Mouse (Mus musculus) heart, postnatal 14 days (tissue): ENCODE results near the gene Hist1h4f. TPM values are rescaled to one million over a fixed set of nuclear protein-coding genes. Genes with fewer than 3 reads are reported as not detected.
"Not testable (repeated sequence)": the region's sequence is repeated elsewhere in the genome, so short reads cannot be mapped to it uniquely, and the experiment has no call there.

Source experiments
- DNase-seq, 2 experiments: peaks; one replicate each; pipeline ENCODE4 v3.0.0; 2021 to 2022
- intact Hi-C: fragments of 180-260 bp; cut with DNase I; formaldehyde crosslinking; loops from one replicate; pipeline ENCODE4 v1.15.1; 2025
- total RNA-seq, 2 experiments: library from RNA; stranded (reverse); gene quantifications; 2 replicates each; pipeline ENCODE4 v1.2.3; 2021

The Hist1h4f gene
- total RNA-seq, 2 experiments from 2014 or later = 106 to 209 TPM

- DNase-seq, intact Hi-C loops: not testable (repeated sequence)
Measured at GRCm38 (mm10) chr13:23561531-23561882, 10.1 kb upstream of the Hist1h4f start.

DNA sequence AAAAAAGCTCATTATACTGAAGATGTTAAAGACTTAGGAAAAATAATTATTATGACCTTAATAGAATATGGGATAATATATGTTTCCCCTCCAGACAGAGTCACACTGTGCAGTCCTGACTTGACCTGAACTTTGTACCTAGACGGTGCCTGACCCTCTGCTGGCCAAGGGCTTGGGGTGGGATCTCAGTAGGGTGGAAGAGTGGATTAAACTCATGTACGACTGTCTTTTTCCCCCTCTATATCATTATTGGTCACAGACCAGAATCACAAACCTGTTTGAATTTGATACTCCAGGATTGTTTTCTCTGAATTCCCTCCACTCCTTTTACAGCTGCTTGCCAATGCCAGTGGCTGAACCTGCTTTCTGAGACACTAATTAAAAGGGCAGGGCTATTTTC lies 9.3 kb upstream of the Hist1h4f start:
- DNase-seq, intact Hi-C loops: not testable (repeated sequence)

GRCm38 (mm10) chr13:23556906-23557305 lies 5.5 kb upstream of the Hist1h4f start:
- no peak for DNase-seq
- intact Hi-C loops = no loop called here

DNA sequence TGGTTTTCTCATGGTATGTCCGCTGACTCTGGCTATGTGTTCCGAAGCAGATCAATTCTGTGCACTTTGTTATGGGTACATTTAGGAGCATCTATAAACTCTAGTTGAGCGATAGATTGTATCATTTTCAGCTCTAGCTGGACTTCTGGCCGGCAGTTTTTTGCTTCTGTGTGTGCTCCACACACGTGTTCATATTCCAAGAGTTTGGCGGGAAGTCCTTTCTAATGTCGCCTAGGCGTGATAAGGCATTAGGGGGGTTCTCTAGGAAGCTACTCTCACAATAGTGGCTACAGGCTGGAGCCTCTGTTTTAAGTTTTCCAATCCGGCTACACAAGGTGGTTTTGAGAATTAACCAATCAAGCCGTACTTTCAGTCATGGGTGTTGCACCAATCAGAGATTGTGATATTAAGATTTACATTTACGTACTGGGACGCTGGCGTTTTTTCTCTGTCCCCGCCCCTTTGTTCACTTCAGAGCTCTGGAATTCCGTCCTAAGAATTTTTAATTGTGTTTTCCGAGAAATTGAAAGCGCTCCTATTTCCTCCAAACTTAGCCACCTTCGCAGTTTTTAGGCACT lies 4.5 kb upstream of the Hist1h4f start:
- DNase-seq = peak; percentile 41 to 62

DNA sequence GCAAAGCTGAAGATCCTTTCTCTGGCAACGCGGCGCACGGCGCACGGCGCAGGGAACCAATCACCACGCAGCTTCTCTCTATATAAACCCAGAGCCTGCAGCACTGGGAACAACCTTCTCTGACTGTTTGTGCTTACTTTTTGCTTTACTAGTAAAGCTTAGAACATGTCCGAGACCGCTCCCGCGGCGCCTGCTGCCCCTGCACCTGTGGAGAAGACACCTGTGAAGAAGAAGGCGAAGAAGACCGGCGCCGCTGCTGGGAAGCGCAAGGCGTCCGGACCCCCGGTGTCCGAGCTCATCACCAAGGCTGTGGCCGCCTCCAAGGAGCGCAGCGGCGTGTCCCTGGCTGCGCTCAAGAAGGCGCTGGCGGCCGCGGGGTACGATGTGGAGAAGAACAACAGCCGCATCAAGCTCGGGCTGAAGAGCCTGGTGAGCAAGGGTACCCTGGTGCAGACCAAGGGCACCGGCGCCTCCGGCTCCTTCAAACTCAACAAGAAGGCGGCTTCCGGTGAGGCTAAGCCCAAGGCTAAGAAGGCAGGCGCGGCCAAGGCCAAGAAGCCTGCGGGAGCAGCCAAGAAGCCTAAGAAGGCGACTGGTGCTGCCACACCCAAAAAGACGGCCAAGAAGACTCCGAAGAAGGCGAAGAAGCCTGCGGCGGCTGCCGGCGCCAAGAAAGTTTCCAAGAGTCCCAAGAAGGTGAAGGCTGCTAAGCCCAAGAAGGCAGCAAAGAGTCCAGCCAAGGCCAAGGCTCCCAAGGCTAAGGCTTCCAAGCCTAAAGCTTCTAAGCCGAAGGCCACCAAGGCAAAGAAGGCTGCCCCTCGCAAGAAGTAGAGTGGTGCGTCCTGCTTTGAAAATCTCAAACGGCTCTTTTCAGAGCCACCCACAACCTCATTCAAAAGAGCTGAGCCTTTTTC lies 3.7 kb upstream of the Hist1h4f start:
- intact Hi-C loops = no loop called here
- peak; percentile 65 to 75 for DNase-seq

More for the DNA sequence above, 4.5 kb upstream of the Hist1h4f start:
- intact Hi-C loops = no loop called here

DNA sequence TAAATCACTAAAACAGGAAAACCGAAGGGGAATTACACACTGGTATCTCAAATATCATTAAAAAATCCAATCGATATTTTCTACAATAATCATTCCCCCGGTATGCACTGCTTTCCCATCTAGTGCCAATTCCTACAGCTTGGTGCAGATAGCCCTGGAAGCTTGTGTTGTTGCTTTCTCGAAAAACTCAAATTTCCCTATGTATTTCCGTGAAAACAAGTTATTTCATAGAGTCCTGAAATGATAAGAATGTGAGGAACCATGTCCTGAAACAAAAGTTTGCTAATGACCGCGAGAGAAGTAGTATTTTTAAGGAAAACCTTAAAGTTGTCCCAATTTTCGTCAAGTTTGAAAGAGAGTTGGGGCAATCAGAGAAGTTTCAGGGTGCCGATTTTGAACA lies 2.9 kb upstream of the Hist1h4f start:
- DNase-seq = no peak
- intact Hi-C loops = no loop called here

- intact Hi-C loops = no loop called here
- no peak for DNase-seq
Measured at GRCm38 (mm10) chr13:23552962-23553361, 1.5 kb upstream of the Hist1h4f start, which contains the start of gene Hist1h1d. Gene Hist1h1d, plus strand, starts transcription at chr13:23553262.

GRCm38 (mm10) chr13:23551931-23552914 lies 775 bp upstream of the Hist1h4f start:
- intact Hi-C loops = no loop called here
- no peak for DNase-seq

DNA sequence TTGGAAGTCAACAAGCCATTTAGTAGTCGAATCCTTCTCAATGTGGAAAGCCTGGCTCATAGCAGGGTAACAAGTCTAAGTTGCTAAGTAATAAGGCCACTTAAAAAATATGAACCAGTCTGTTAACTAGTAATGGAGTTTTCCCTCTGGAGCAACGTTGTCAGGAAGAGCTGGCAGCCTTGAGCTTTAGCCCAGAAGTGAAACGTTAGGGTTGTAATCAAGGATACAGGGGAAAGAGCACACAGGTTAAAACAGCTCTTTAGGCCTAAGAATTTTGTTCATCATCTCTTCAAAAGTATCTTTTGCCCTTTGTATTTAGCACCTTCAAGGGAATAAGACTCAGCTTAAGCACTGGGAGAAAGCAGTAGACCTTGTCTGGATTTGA lies 695 bp downstream of the Hist1h4f start:
- no peak for DNase-seq
- intact Hi-C loops = no loop called here

- DNase-seq = no peak
- intact Hi-C loops = no loop called here
Measured at GRCm38 (mm10) chr13:23546694-23547093, 4.8 kb downstream of the Hist1h4f start.

DNA sequence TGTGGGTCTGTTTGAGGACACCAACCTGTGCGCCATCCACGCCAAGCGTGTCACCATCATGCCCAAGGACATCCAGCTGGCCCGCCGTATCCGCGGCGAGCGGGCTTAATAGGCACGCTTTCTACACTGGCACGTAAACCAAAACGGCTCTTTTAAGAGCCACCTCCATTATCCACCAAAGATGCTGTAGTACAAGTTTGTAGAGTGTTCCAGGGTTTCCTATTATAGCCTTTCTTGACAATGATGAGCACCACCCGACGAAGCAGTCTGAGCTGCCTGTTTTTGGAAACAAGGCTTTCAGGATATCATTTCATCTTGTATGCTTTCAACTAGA lies 6.7 kb downstream of the Hist1h4f start:
- DNase-seq = not testable (repeated sequence)
- intact Hi-C loops = loop anchor here (5.0 kb wide), 1 partner anchor 153 kb away; the partner anchor contains the start of genes Hist1h1t and Hist1h4c

- intact Hi-C loops = loop anchor here (5.0 kb wide), 1 partner anchor 153 kb away; the partner anchor contains the start of genes Hist1h1t and Hist1h4c
- peak; percentile 68 for DNase-seq
Measured at GRCm38 (mm10) chr13:23543965-23544786, 7.3 kb downstream of the Hist1h4f start, which contains the start of gene Hist1h3f. Gene Hist1h3f, plus strand, starts transcription at chr13:23544052.

DNA sequence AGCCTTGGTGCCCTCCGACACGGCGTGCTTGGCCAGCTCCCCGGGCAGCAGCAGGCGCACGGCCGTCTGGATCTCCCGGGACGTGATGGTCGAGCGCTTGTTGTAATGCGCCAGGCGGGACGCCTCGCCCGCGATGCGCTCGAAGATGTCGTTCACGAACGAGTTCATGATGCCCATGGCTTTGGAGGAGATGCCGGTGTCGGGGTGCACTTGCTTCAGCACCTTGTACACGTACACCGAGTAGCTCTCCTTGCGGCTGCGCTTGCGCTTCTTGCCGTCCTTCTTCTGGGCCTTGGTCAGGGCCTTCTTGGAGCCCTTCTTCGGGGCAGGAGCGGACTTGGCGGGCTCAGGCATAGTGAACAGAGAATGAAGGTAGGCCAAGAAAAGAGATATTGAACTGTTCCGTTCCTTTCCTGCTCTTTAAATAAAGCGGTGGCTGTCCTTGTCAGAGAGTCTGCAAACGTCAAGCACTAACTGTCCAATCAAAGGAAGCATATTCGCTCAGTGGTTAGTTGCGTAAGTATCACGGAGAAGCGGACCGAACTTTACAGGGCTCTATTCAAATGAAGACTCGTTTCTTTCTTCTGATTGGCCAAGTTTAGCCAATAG lies 8.3 kb downstream of the Hist1h4f start, which contains the start of gene Hist1h2bh:
TSS of gene Hist1h2bh (minus strand) at position 394 of the 609 bp plus-strand sequence.
- DNase-seq = peak; percentile 40 to 58
- intact Hi-C loops = loop anchor here (5.0 kb wide), 1 partner anchor 154 kb away; the partner anchor contains the start of genes Hist1h1t and Hist1h4c

- not testable (repeated sequence) for DNase-seq
- intact Hi-C loops = loop anchor here (5.0 kb wide), 1 partner anchor 155 kb away; the partner anchor contains the start of genes Hist1h1t and Hist1h4c
Measured at GRCm38 (mm10) chr13:23542225-23542980, 9.0 kb downstream of the Hist1h4f start.

GRCm38 (mm10) chr13:23541497-23541896 lies 10.0 kb downstream of the Hist1h4f start:
- no peak for DNase-seq

DNA sequence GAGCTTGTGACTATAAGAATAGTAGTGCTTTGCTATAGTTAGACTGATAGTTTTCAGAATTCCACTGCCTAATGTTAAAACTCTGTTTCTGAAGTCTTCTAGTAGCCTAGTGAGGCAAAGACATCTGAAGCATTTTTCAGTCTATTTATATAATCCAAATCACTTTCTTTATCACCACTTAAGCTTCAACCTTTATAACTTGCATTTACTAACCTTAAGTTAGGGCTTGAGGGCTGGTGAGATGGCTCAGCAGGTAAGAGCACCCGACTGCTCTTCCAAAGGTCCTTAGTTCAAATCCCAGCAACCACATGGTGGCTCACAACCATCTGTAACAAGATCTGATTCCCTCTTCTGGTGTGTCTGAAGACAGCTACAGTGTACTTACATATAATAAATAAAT lies 11.6 kb downstream of the Hist1h4f start:
- not testable (repeated sequence) for DNase-seq
- intact Hi-C loops = loop anchor here (5.0 kb wide), 1 partner anchor 157 kb away; the partner anchor contains the start of genes Hist1h1t and Hist1h4c

More at GRCm38 (mm10) chr13:23541497-23541896, 10.0 kb downstream of the Hist1h4f start:
- intact Hi-C loops = loop anchor here (5.0 kb wide), 1 partner anchor 156 kb away; the partner anchor contains the start of genes Hist1h1t and Hist1h4c

GRCm38 (mm10) chr13:23538249-23538648 lies 13.2 kb downstream of the Hist1h4f start:
- no peak for DNase-seq
- intact Hi-C loops = no loop called here
